10 mouse cellular contexts compared by ENCODE assay signal in the genomic region with DNA sequence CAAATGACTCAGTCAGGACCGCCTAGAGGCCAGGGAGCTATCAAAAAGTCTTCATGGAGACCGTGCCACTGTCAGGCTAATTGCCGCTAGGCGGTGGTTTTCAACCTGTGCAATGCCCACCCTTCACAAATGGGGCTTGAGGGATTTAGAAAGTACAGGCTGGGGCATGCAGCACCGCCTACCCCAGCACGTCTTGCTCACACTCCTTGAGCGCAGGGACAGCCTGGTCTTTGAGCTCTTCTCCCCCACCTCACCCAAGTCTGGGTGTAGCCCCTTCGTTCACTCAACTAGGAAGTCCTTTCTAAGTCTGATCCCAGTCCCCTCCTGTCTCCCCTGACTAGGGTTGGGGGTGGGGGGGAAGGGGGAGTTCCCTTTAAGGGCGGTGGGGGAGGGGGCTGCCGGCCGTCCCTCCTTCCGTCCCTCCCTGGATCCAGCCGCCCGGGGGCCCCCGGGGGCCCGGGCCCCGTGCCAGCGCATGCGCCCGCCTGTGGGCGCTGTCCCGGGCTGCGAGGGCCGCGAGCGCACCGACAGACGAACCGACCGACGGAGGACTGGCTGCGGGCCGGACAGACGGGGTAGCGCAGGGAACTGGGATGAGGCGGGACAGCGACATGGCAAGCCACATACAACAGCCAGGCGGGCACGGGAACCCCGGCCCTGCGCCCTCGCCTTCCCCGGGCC. TPM values are rescaled to one million over a fixed set of nuclear protein-coding genes. Genes with fewer than 3 reads are reported as not detected.
DNase-seq lines count a peak whose midpoint lies in the region; ATAC-seq and TF ChIP-seq lines count a peak whose summit lies in the region.
"Had no signal": no experiment of that assay in that cellular context is flagged by ENCODE, and none has a peak within 500 bp of the region (broad histone marks: within the 10 kb centered on the region; RNA-seq: fewer than 3 reads in every experiment).

Gene Slc7a10, plus strand, starts transcription at position 497 of the 681 bp plus-strand sequence.

- H3K4me3 ChIP-seq in heart, embryonic 11.5 days (ENCODE audit: low read depth, low read length), result peak within 1 kb of the TSS; percentile 46
- H3K4me3 ChIP-seq in ES-E14 (ENCODE audit: insufficient read depth in 1 of 2, low read depth in 1 of 2, low read length in 2 of 2, poor library complexity in 1 of 2, severe bottlenecking in 1 of 2), result peak within 1 kb of the TSS; percentile 37 to 62
- H3K4me3 ChIP-seq in forebrain, embryonic 14.5 days (ENCODE audit: low read depth, low read length), result peak within 1 kb of the TSS; percentile 32
- H3K4me3 ChIP-seq in neural tube, embryonic 14.5 days (ENCODE audit: low read depth, low read length), result peak within 1 kb of the TSS; percentile 26

- in situ Hi-C loops in ES-E14 (cut with MboI; ENCODE audit: low sequenced_read_pairs in 2 of 2, unreplicated experiment in 2 of 2), result loop anchor here in 1 of 2 experiments (25.0 kb wide), 1 partner anchor 349 kb away; no protein-coding TSS in a partner anchor

- H3K4me1 ChIP-seq in heart, embryonic 11.5 days (ENCODE audit: control insufficient read depth, insufficient read depth, low read length), result peaks cover 7% of the 10 kb centered on the region; the same call in 1 of the 2 replicates
- 0 out of 4 replicates have a peak, but pooled peaks cover 0 to 2% of the 10 kb centered on the region in 2 experiments for H3K4me1 ChIP-seq in ES-E14 (ENCODE audit: control insufficient read depth in 2 of 2, insufficient read depth in 2 of 2, low read length in 2 of 2, poor library complexity in 1 of 2)
- H3K4me1 ChIP-seq in forebrain, embryonic 14.5 days (ENCODE audit: control insufficient read depth, insufficient read depth, low read length), result peaks cover 10% of the 10 kb centered on the region
- H3K4me1 ChIP-seq in neural tube, embryonic 14.5 days (ENCODE audit: control insufficient read depth, insufficient read depth, low read length), result peaks cover 7% of the 10 kb centered on the region

- ATAC-seq in heart, embryonic 11.5 days (replicated peaks; ENCODE audit: insufficient number of reproducible peaks, low FRiP score, low TSS enrichment), result peak; percentile 43; the same call in 1 of the 2 replicates
- peak; percentile 38 for ATAC-seq in forebrain, embryonic 14.5 days
- ATAC-seq in neural tube, embryonic 14.5 days (ENCODE audit: low read depth), result peak; percentile 57; the same call in 1 of the 2 replicates

- H3K9ac ChIP-seq in heart, embryonic 11.5 days (ENCODE audit: low read depth, low read length), result peak within 1 kb of the TSS; percentile 39; the same call in 1 of the 2 replicates
- H3K9ac ChIP-seq in ES-E14 (ENCODE audit: insufficient read depth, low read depth, low read length, poor library complexity, severe bottlenecking), result peak within 1 kb of the TSS; percentile 46; the same call in 1 of the 2 replicates
- H3K9ac ChIP-seq in forebrain, embryonic 14.5 days (ENCODE audit: low read length), result peak within 1 kb of the TSS; percentile 50
- peak within 1 kb of the TSS; percentile 37; the same call in 1 of the 2 replicates for H3K9ac ChIP-seq in neural tube, embryonic 14.5 days (replicated peaks; ENCODE audit: low read depth, low read length)

- H3K4me2 ChIP-seq in heart, embryonic 11.5 days, result peak within 1 kb of the TSS; percentile 72
- H3K4me2 ChIP-seq in forebrain, embryonic 14.5 days (ENCODE audit: low read length), result peak within 1 kb of the TSS; percentile 60
- peak within 1 kb of the TSS; percentile 49 for H3K4me2 ChIP-seq in neural tube, embryonic 14.5 days (ENCODE audit: low read depth, low read length)

- DNase-seq in heart, postnatal 25 days (ENCODE audit: low spot score), result no peak
- no peak for DNase-seq in ES-E14 (ENCODE audit: low read depth, low spot score)
- DNase-seq in forebrain, embryonic 14.5 days (ENCODE audit: low spot score), result peak; percentile 30
- DNase-seq in left cerebral cortex, postnatal 36 days (ENCODE audit: low spot score in 2 of 2), result no peak
- no peak for DNase-seq in spleen, postnatal 4 days (ENCODE audit: low spot score in 2 of 2)
- DNase-seq in right cerebral cortex, postnatal 10 days (ENCODE audit: low spot score in 2 of 2), result no peak

- no peak within 1 kb of the TSS for H3K27ac ChIP-seq in heart, embryonic 11.5 days (ENCODE audit: low read depth, low read length)
- H3K27ac ChIP-seq in ES-E14 (ENCODE audit: insufficient read depth, low read depth, low read length, poor library complexity, severe bottlenecking), result no peak within 1 kb of the TSS
- H3K27ac ChIP-seq in forebrain, embryonic 14.5 days (ENCODE audit: low read depth, low read length), result no peak within 1 kb of the TSS
- no peak within 1 kb of the TSS for H3K27ac ChIP-seq in neural tube, embryonic 14.5 days (ENCODE audit: low read depth, low read length)
- H3K27ac ChIP-seq: macrophage had no signal

- H3K36me3 ChIP-seq in heart, embryonic 11.5 days (ENCODE audit: control insufficient read depth, insufficient read depth, low read length), result no peaks in the 10 kb centered on the region
- H3K36me3 ChIP-seq in ES-E14 (ENCODE audit: control insufficient read depth, insufficient read depth, low read length, poor library complexity, severe bottlenecking), result no peaks in the 10 kb centered on the region
- H3K36me3 ChIP-seq in forebrain, embryonic 14.5 days (ENCODE audit: control insufficient read depth, insufficient read depth, low read length), result no peaks in the 10 kb centered on the region
- H3K36me3 ChIP-seq in neural tube, embryonic 14.5 days (ENCODE audit: control insufficient read depth, insufficient read depth, low read length), result no peaks in the 10 kb centered on the region

- peaks cover 38% of the 10 kb centered on the region for H3K27me3 ChIP-seq in heart, embryonic 11.5 days (ENCODE audit: control insufficient read depth, insufficient read depth, low read length)
- peaks cover 35% of the 10 kb centered on the region for H3K27me3 ChIP-seq in forebrain, embryonic 14.5 days (replicated peaks; ENCODE audit: control insufficient read depth, insufficient read depth, low read length)
- peaks cover 27% of the 10 kb centered on the region for H3K27me3 ChIP-seq in neural tube, embryonic 14.5 days (ENCODE audit: control insufficient read depth, insufficient read depth, low read length)

- WGBS in heart, embryonic 11.5 days (ENCODE audit: insufficient replicate concordance), result 3% methylated on average over 40 of the region's 43 CpGs
- WGBS in forebrain, embryonic 14.5 days, result under 1% methylated on average over 36 of the region's 43 CpGs
- WGBS in neural tube, embryonic 14.5 days, result 1% methylated on average over 40 of the region's 43 CpGs

- H3K9me3 ChIP-seq in heart, embryonic 11.5 days (replicated peaks; ENCODE audit: control insufficient read depth, low read length), result peaks cover 3% of the 10 kb centered on the region
- no peaks in the 10 kb centered on the region for H3K9me3 ChIP-seq in ES-E14 (ENCODE audit: control insufficient read depth, insufficient read depth, low read depth, low read length)
- 0 out of 2 replicates have a peak, but pooled peaks cover 3% of the 10 kb centered on the region for H3K9me3 ChIP-seq in forebrain, embryonic 14.5 days (replicated peaks; ENCODE audit: control insufficient read depth, low read length)
- H3K9me3 ChIP-seq in neural tube, embryonic 14.5 days (ENCODE audit: control insufficient read depth, low read length), result no peaks in the 10 kb centered on the region

- intact Hi-C loops in heart, postnatal 25 days (cut with DNase I), result loop anchor here (5.0 kb wide), 1 partner anchor 76 kb away; no protein-coding TSS in a partner anchor
- intact Hi-C loops in left cerebral cortex, postnatal 36 days (cut with DNase I), result no loop called here

TF ChIP-seq in ES-E14, 5 proteins besides CTCF, POLR2A, EP300 and RAD21:
- TF ChIP-seq HCFC1 (IDR thresholded peaks at IDR 0.05; ENCODE audit: borderline replicate concordance, insufficient read depth, low read length), result no peak
- no peak for TF ChIP-seq ZC3H11A (IDR thresholded peaks at IDR 0.05; ENCODE audit: borderline replicate concordance, low read depth, low read length)
- no peak for TF ChIP-seq CHD2 (IDR thresholded peaks at IDR 0.05; ENCODE audit: low read depth, low read length)
- no peak for TF ChIP-seq ZNF384 (IDR thresholded peaks at IDR 0.05; ENCODE audit: low read depth, low read length)
- TF ChIP-seq MAFK (IDR thresholded peaks at IDR 0.05; ENCODE audit: insufficient read depth, low read depth, low read length), result no peak

RNA-seq across cellular contexts. Expression of gene Slc7a10, which starts in this region (rescaled TPM):
- 0.68 and 0.89 TPM in 2 replicates for polyA plus RNA-seq in heart, embryonic 11.5 days (2014; fragmentation: Nextera tagmentation; extraction: Ambion mirVana)
- under 1 TPM; 0.26 to 0.78 TPM for total RNA-seq in heart, postnatal 25 days (2021)
- 0.26 TPM in 1 of 2 replicates, not detected in the other for total RNA-seq in ES-E14 (2012; rRNA removed)
- polyA plus RNA-seq in forebrain, embryonic 14.5 days (2014; fragmentation: Nextera tagmentation; extraction: Ambion mirVana), result 2.1 and 4.2 TPM in 2 replicates
- 10 to 100 TPM; 41.1 to 42.7 TPM for total RNA-seq in left cerebral cortex, postnatal 36 days (2021)
- 14.0 and 20.2 TPM in 2 replicates for polyA plus RNA-seq in neural tube, embryonic 14.5 days (2014; fragmentation: Nextera tagmentation; extraction: Ambion mirVana)
- total RNA-seq: MEL had no signal
- polyA plus RNA-seq: macrophage had no signal

Comparison
In these comparisons a context has a peak if more than half of its experiments do, and no peak if none do; other contexts are left out.
1. RNA of gene Slc7a10 (total RNA-seq): 41.1 to 42.7 TPM in left cerebral cortex, postnatal 36 days; 0.26 to 0.78 TPM in heart, postnatal 25 days and 0.26 TPM in ES-E14; every median in the first group is over 10 times any median in the second.
2. Peak in ATAC-seq, H3K4me3 ChIP-seq, H3K9ac ChIP-seq and H3K4me2 ChIP-seq in heart, embryonic 11.5 days; RNA of the gene not detected or under 1 TPM.
3. Peak in every context shown above with its lines, with median percentiles within 50 percentile points of each other: ATAC-seq, H3K4me2 ChIP-seq, H3K4me3 ChIP-seq and H3K9ac ChIP-seq.